Mouse (Mus musculus) ovary, postnatal 36 days (tissue): Measurements from ENCODE around the gene Gon4l.

Experiments used
- DNase-seq: peaks from one replicate; pipeline ENCODE4 v3.0.0; 2022; ENCODE audit warnings: low spot score, mixed read lengths

Gon4l gene

DNA sequence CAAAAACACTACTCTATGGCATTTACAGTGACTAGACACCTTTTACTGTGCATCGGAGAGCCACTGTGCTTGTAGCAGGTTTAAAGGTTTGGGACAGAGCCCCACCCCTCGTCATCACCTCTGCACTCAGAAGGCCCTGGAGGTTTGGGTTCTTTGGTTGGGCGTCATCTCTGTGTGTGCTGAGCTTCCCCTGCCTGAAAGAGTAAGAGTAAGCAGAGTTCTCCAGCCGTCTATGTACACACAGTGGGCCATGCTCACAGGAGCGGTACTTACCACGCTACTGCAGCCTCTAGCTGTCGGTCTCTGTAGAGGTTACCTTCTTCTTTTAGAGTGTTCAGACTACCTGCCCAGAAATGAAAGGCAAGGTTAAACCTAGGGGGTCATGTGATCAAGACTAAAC lies 77.6 kb downstream of the Gon4l start:
- no peak for DNase-seq

DNA sequence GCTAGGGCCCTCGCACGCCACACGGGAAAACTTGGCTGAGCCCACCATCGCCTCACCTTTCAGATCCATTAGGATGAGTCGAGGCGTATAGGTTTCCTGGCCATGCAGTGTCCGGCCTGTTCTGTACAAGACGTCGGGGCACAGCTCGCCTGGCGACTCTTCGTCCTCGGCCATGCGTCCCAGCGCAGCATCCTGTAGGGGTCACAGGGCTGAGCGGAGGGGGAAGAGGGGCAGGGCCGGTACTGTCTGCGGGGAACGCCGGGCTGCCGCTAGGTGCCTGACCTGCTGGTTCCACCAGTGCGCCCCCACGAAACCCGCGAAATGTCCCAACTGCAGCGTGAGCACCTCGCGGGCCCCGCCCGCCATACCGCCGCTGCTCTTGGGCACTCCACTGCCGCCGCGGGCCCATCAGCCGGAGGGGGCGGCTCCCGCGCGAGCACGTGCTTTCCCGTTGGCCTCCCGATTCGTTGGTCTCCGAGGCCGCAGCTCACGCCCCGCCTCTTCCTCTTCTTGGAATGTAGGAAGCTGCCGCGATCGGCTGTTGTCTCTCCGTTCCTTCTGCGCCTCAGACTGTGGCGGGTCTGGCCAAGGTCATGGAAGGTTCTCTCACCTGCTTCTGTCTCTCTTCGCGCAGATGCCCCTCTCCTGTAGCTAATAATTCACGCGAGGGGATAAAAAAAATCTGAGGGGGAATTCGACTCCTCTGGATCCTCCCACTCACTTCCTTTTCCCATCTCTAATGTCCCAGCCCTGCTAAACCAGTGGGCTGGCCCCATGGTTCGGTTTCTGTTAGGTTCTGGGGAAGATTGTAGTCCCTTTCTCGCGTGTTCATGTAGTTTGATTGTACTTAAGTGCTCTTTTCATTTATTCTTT lies 78.7 kb downstream of the Gon4l start, which contains the start of gene Msto1:
Msto1 (minus strand) TSS at position 489 of the 873 bp plus-strand sequence.
- DNase-seq = peak; percentile 91

DNA sequence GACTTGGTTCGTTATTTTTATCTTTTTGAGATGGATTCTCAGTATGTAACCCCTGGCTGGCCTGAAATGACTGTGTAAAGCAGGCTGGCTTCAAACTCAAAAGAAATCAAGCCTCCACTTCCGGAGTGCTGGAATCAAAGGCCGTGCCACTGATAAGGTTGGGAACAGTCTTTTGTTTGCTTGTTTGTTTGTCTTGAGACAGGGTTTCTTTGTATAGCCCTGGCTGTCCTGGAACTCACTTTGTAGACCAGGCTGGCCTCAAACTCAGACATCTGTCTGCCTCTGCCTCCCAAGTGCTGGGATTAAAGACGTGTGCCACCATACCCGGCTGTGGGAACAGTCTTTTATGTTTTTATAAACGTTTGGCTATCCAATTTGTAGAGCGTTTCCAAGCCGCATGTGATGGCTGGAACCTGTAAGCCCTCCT lies 79.4 kb downstream of the Gon4l start:
- DNase-seq = no peak

DNA sequence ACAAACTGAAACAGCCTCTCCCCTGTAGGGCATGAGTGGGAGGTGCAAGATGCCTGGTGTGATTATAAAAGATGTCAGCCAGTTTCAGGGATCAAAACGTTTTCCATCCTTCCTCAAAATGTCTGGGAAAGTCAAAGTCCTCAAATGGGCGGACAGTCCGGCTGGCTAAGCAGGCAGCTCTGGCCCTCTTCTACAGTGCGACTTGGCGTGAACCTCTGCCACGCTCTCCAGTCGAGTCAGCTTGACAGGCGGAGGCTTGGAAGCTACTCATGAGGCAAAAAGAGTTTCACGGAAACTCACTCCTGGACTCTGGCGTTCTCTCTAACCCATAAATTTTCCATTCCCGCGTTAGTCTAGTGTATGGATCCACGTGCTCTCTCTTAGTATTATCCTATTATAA lies 84.0 kb downstream of the Gon4l start:
- DNase-seq = no peak

DNA sequence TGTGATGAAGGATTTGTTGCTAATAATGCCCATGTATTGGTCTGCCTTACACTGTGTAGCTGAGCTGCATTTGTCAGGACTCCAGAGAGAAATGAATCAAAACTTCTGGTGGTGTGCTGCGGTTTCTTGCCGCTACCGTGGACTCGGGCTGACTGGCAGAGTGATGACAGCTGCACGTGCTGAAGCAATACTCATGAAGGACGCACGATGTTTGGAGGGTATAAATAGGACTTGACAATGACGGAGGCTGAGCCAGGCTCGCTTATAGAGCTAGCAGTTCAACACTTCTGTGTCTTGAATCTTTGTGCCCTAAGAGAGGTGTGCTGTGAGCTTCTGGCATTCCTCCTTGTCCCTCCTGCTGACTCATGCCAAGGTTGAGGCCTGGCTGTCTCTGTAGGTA lies 86.4 kb downstream of the Gon4l start:
- no peak for DNase-seq

DNA sequence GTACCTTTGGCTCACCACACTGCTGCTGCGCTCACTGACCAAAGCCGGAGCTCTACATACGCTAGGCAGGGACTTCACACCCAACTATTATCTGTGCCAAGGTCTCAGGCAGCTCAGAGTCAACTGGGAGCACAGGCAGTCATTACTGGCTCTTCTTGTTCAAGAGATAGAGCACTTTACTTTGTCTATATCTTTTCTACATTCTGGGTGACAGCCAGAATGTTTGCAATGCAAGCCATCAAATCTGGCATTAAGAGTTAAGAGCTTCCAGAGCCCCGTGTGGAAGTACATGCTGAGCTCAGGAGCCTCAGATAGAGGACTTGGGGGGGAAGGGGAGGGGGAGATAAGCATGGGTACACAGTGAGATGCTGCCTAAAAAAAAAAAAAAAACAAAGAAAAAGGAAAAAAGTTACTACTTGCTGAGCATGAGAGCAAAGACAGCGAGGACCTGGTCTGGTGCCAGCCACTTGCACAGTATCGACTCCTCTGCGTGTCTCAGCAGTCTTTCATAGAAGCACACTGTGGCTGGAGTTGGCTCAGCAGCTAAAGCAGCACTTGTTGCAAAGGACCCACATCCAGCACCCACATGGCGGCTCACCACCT lies 89.1 kb downstream of the Gon4l start:
- peak; percentile 45 for DNase-seq

DNA sequence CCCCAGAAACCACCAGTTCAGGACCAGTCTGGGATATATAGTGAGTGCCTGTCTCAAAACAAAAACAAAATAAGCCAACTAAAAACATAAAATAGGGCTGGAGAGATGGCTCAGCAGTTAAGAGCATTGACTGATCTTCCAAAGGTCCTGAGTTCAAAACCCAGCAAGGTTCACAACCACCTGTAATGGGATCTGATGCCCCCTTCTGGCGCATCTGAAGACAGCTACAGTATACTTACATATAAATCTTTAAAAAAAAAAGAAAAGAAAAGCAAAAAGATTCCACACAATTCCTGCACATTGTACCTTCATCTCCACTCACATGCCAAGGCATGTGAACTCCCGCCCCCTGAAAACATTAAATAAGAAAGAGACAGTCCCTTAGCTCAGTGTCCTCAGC lies 90.6 kb downstream of the Gon4l start:
- DNase-seq = no peak

DNA sequence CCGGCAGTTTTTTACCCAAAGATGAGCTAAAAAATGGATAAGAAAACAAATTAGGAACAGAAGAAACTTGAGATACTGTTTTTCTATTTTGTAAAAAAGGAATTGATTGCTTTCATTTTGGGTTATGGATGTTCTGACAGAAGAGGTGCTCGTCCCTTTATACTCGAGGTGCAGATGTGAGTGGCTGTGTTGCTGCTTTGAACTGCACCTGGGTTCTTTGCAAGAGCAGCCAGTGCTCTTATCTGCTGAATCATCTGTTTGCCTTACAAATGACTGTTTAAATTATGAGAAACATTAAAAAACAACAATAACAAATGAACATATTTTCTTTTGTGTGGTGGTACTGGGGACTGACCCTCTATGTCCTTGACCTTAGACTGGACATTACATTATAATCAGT lies 94.5 kb downstream of the Gon4l start:
- no peak for DNase-seq

DNA sequence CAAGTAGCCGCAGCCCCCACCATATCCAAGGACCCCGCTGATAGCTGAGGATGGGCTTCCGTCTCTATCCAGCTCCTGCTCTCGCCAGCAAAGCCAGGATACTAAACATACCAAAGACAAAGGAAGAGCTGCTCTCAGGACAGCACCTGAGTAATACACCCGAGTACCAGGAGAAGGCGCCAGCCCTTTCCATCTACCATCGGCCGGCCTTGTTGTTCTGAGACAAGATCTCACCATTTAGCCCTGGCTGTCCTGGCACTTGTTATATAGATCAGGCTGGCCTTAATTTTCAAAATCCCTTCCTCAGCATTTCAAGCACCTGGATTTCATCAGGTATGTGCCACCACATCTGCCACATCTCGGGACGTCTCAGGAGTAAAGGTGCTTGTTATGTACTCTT lies 104.0 kb downstream of the Gon4l start:
- DNase-seq = no peak

DNA sequence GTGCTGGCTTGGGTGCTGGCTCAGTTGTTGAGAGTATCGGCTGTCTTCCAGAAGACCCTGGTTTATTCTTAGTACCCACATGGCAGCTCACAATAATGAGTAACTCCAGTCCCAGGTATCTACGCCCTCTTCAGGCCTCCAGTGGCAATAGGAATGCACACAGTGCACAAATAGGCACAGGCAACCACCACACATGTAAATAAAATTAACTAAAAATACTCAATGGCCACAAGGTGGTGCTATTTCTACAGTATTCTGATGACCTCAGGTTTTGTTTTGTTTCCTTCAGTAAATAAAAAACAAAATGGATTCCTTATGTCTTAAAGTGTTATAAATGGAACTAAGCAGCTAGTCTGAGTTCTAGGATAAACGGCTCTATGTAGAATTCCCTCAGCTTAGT lies 104.7 kb downstream of the Gon4l start:
- DNase-seq = no peak

DNA sequence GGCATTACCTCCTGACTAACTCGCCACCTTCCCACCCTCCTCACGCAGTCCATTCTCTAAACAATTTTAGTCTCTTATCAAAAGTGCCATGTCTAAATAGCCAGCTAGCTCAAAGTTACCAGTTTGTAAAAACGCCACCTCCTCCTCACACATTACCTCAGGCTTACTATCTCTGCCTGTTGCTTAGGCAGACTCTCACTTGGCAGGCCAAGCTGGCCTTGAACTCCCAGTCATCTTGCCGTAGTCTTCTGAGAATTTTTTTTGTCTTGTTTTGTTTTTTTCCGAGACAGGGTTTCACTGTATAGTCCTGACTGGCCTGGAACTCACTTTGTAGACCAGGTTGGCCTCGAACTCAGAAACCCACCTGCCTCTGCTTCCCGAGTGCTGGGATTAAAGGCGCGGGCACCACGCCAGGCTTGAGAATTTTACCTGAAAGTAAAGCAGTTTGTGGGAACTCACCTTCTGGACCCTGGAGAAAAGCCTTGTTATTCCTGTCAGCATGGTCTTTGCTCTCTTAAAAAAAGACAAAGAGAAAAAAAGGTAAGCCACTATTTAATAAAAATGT lies 107.4 kb downstream of the Gon4l start:
- no peak for DNase-seq

DNA sequence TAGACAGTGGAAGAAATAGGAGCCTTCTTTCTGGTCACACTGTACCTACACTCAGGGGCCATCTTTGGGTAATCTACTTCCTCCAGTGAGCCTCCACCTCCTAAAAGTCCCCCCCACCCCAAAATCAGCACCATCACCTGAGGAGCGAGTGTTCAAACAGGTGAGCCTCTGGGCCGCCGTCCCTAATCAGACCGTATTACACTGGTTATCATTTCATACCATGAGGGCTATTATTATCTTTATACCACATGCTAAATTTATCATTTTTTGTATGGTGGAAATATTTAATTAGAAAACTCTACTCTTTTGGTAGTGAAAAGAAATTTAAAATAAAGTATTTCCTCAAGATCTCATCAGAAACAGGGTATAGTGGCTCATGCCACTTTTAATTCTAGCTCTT lies 109.1 kb downstream of the Gon4l start:
- DNase-seq = no peak

DNA sequence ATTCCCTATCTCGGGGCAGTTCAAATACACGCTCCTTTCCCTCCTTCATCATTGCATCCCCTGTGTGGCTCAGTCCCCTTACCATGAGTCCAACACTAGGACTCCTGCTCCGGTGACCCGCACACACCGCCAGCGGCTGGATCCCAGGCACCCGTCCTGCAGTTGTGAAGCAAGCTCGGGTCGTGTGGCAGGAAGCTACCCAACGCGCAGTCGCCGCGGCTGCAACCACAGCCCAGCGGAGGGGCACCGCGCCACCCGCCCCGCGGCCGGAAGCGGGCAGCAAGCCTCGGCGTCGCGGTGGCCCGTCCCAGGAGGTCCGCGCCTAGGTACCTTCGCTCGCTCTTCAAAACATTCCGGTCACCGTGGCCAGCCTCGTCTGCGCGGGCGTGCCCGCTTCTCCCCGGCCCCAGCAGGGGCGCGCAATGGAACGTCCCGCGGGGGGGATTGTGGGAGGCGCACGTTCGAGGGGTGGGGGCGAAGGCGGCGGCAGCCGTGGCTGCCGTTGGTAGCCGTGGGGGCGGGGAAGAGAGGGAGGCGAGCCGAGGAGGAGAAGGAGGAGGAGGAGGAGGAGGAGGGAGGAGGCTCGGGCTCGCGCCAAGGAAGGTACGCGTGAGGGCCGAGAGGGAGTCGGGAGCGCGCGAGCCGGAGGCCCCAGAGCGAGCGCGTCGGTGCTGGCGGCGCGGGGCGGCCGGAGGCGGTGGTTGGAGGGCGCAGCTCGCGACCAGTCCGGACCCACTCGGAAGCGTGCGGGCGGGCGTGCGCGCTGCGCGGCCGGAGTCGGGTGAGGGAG lies 115.0 kb downstream of the Gon4l start:
- DNase-seq = peak; percentile 93

DNA sequence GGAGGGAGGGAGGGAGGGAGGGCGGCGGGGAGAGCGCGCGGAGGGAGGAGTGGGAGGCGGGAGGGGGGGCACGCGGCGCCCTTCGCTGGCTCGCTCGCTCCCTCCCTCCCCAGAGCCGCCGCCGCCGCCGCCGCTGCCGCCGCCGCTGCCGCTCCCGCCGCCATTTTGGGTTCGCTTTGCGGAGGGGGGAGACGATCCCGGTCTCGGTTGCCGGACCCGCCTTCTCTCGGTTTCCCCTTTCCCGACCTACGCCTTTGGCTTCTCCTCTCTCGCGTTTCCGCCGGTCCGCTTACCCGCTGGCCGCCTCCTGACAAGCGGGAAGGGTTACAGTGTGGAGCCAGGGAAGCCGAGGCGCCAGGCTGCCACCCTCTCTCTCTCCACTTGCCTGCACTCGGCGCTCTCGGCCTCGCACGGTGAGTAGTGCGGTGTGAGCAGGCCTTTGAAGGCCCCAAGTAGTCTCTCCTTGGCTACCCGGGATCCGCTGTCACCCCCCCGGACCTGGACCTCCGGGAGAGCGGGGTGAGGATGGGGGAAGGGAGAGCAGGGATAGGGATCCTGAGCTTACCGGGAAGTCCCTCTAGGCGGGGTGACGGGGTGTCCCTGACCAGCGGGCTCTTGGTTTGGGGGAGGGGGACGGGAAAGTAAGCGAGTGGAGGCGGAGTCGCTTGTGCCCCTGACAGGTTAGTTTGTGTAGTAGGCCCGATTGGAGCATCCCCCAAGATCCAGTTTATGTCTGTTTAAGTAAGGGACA lies 115.7 kb downstream of the Gon4l start, which contains the start of the genes Ash1l and Dap3:
Ash1l (plus strand) TSS at position 47 of the 751 bp plus-strand sequence.
Dap3 (minus strand) TSS at position 606 of the 751 bp plus-strand sequence.
- no peak for DNase-seq

DNA sequence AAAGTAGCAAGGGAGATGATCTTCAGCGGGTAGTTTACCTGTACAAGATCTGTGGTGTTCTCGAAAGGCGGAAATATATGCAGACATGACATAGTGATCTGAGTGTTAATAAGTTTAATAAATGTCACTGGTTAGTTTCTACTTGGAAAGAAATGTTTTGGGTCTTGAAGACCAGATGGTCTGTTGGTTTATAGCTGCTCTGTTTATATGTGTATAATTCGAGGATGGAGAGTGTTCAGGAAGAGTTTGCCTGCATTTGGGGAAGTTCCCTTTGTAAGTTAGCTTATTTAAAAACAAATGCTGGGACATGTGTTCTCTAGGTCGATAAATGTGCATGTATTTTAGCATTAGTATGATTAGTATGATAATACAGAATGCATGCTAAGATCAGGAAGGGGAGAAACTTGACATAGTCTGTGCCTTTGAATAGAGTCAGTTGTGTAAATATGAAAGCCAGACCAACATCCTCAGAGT lies 116.3 kb downstream of the Gon4l start:
- DNase-seq = no peak

DNA sequence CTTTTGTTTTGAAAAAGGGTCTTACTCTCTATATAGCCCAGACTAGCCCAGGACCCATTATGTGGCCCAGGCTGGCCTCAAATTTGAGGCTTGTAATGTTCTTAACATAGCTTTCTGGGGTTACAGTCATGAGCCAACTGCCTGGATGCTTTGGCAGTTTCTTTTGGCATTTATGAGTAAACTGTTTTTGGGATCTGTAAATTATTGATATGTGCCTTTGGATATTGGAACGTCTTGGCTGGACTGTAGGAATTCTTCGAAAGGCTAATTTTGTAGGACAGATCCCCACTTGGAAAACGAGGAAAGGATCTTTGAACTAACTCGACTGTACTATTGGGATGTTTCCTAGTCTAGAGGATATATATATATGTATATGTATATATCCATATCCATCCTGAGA lies 118.2 kb downstream of the Gon4l start:
- no peak for DNase-seq

DNA sequence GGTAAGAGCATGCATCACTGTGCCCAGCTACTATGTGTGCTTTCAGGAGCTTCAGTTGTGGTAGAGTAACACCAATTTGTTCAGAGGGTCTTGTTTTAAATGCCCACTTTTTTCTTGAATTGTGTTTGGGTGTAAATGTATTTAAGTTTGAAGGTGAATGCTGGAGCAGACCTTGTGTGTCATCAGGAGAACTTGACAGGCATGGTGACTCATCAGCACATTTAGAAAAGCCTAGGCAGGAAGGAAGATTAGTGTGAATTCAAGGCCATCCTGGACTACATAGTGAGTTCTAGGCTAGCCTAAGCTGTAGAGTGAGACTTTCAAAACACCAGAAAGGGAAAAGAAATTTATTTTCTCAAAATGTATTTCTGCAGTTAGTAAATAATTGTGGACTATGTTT lies 118.7 kb downstream of the Gon4l start:
- no peak for DNase-seq
